Mouse (Mus musculus) adrenal gland, adult 8-10 months (tissue): ENCODE results near the gene Map3k14. TPM values are rescaled to one million over a fixed set of nuclear protein-coding genes. Genes with fewer than 3 reads are reported as not detected.
"Not testable (repeated sequence)": the region's sequence is repeated elsewhere in the genome, so short reads cannot be mapped to it uniquely, and the experiment has no call there.

Experiments used
- DNase-seq: peaks from one replicate; pipeline ENCODE4 v3.0.0; 2022
- total RNA-seq, 4 experiments: library from RNA; stranded (reverse); gene quantifications; 2 replicates each; pipeline ENCODE4 v1.2.4; 2022

The Map3k14 gene
- total RNA-seq, 4 experiments from 2014 or later = 7.1 to 11.8 (median 9.0) TPM

DNA sequence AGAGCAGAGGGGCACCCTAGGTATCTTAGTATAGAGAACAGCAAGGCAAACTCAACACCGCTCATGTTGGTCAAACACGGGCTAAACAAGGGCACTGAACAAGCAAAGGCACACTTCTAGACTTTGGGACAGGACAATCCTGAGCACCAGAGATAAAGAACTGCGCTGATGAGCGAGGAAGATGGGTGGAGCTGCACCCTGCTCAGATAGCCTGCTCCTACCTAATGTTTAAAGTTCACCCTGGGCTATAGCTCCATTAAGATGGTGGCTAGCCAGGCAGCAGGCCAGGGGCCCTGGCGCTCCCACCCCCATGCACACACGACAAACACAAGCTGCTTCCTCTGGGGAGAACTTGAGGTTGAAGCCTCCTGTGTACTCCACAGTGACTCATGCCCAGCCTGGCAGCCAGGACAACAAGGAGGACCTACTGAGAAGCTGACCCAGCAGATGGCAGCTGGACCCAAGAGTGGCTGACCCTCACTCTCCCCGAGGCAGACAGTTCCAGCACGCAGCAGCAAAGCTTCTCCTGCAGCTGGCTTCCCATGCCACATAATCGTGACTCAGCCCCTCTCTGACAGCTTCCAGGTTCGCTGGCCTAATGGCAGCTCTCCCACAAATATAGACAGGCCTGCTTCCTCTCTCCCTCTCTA lies 21.1 kb downstream of the Map3k14 start:
- DNase-seq = peak; percentile 71

DNA sequence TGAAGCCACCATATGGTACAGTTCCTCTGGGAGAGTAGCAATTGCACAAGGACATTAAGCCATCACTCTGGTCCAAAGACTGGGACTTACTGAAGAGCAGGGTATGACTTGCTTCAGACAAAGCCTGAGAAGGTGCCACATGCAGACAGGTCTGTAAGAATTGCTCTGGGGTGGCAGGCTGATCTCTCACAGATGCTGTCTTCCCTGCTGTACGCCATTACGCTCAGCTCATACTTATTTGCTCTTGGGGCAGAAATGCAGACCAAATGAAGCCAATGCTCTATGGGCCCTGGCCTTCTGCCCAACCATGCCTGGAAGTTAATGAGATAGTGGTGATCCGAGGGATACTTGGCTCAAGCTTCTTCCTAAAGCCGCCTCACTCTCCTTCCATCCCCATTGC lies 22.4 kb downstream of the Map3k14 start:
- DNase-seq = no peak

DNA sequence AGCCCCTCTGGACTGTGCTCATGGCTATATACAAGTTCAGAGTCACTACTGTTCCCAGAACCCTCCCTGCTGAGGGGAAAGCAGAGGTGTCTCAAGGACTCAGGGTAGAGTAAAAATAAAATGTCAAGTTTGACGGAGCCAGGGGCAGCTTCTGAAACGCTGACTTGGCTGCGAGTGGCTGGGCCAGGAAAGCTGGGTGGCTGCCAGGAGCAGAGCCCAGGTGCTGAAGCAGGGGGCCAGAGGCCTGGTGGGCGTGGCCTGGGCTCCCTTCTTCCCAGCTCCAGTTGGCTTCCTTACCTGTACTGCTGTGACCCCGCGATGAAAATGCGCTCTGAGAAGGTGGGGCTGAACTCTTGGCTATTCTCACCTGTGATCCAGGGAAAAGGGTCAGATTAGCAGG lies 26.5 kb downstream of the Map3k14 start:
- no peak for DNase-seq

DNA sequence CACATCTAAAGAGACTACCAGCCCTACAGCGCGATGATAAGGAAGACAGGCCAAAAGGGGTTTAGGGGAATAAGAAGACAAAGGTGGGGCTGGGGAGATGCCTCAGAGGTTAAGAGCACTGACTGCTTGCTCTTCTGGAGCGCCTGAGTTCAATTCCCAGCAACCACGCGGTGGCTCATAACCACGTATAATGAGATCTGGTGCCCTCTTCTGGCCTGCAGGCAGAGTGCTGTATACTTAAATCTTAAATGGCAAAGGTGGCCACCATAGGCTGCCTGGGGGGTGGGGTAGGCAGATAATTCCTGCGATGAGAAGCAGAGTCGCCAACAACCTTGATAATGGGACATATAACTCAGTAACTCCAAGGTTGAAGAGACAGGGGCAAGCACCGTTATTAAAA lies 29.5 kb downstream of the Map3k14 start:
- DNase-seq = no peak

DNA sequence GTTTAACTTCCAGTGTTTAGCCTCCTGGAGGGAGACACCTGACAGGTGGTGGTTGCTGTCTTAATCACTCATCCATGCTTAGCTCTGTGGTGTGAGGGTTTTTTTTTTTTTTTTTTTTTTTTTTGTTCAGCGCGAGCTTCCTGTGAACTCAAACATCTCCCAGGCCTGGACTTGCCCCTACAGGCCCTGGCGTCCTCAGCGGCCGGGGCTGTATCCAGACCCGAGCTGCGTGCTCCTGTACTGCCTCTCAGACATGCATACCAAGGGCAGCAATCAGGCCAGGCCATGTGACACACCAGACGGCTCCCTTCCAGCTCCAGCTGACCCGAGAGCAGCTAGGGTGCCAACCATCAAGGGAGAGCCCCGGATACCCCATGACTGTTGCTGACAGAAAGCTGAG lies 30.4 kb downstream of the Map3k14 start:
- DNase-seq = no peak

DNA sequence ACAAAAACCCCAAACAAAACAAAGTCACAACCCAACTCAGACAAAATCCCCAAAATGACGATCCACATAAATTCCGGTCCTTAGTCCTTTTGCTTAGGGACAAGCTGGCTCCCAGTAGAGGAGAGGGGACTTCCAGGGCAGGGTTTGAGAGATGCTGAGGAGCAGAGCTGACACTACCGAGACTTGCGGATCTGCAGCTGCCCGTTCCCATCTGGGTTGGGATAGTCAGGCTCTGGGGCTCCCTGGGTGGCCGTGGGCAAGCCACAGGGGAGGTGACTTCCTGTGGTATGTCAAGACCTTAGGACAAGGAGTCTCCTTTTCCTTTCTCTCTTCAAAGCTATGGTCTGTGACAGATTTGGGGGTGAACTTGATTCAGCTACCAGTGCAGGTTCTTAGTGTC lies 30.8 kb downstream of the Map3k14 start:
- no peak for DNase-seq

DNA sequence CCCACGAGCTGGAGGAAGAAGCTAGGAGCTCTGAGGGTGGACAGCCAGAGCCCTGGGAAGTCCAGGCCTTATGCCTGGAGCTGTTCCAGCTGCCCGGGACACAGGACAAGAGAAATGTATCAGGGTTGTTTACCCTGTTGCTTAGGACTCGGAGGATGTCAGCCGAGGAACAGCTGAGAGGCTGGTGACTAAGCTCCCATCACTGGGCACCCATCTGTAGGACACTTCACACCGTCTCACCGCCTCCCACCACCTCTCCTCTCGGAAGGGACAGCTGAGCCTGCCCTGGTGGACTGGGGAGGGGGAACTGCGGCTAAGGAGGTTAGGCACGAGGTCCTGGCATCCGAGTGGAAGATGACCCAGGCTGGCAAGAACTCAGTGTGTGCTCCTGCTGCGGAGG lies 31.6 kb downstream of the Map3k14 start:
- no peak for DNase-seq

DNA sequence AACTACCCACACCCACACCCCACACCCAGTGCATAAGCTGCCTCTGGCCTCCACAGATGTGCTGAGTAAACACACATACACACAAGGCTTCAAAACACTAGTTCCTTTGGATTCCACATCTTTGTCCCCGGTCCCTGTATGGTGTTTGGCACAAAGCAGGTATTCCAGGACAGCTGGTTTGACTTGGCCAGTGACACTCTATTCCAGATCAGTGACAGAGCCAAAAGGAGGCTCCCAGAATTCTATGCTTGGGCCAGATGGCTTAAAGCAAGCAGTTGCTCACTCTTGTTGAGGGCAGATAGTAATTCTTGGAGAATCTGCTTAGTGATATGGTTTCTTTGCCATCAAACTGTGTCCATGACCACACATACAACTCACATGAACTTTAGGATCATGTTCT lies 32.8 kb downstream of the Map3k14 start:
- no peak for DNase-seq

DNA sequence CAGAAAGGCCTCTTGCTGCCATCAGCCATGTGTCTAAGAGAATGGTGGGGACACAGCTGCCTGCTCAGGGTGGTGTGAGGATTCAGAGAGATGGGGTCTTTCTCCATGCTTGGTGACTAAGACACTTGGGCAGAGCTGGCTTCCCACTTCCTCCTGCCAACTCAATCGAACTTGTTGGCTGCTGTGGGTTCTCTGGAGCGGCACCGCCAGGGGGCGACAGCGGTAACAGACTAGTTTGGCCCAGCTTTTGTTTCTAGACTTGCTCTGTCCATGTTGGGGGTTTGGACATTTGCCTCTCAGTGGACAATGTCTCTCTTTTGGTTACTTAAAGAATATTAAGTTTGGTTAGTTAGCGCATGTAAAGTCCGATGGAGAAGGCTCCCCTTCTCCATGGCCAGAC lies 34.3 kb downstream of the Map3k14 start:
- peak; percentile 60 for DNase-seq

DNA sequence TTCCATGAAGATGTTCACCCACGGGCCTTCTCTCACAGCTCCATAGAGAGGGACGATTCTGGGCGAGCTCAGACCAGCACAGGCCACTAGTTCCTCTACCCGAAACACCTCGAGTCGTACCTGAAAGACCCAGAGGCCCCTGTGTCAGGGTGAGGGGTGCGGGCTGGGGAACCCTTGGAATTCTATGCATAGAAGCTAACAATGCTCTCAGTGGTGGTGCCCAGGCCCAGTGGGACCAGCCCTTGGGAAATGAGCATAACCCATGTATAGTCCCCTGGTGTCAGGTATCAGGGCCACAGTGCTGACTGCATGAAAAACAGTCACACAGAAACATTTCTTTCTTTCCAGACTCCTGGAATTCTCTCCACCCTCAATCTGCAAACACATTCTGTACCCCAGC lies 35.9 kb downstream of the Map3k14 start:
- no peak for DNase-seq

DNA sequence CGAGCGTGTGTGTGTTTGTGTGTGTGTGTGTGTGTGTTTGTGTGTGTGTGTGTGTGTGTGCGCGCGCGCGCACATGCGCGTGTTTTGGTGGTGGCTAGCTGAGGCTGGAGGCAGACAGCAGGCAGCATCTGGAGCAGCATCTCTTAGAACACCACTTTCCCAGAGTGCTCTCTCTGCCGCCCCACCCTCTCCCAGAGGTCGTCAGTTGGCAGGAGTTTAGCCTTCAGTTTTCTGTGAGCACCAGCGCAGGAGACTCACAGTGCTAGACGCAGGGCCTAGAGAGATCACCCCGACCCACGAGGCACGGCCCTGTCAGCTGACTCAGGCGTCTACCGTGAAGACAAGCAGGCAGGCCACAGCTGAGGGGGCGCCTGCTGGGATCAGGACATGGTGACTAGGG lies 36.6 kb downstream of the Map3k14 start:
- DNase-seq = no peak

DNA sequence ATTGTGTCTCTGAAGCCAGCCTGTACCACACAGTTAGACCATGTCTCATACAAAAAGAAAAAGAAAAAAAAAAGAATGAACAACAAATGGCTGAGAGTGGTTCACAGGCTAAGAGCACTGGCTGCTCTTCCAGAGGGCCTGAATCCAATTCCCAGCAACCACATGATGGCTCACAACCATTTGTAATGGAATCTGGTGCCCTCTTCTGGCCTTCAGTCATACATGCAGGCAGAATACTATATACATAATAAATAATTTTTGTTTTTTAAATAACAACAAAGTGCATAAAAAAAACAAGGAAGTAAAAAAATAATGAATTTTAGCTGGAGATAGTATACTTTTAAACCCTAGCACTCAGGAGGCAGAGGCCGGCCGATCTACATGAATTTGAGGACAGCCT lies 37.7 kb downstream of the Map3k14 start:
- DNase-seq = no peak

DNA sequence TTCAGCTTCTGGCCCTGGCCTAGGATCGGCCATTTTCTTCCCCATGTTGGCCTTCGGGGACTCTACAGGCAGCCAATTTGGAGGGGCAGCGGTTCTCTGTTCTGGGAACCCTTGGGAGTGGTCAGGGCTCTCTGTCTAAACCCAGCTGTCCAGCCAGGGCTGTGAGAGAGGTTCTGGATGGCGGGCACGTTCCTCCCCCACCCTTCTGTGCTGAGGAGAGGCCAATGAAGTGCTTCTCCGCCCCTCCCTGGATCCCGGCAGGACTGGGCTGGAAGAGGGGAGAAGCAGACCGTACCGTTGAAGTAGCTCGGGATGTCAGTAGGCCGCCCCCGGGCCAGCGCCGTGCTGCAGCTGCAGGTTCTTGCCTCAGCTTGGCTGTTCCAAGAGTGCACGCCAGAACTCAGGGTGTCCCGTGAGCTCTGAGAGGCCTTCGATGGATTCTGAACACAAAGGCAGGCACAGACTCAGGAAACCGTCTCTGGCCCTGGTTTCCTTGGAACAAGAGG lies 43.3 kb downstream of the Map3k14 start:
- no peak for DNase-seq

DNA sequence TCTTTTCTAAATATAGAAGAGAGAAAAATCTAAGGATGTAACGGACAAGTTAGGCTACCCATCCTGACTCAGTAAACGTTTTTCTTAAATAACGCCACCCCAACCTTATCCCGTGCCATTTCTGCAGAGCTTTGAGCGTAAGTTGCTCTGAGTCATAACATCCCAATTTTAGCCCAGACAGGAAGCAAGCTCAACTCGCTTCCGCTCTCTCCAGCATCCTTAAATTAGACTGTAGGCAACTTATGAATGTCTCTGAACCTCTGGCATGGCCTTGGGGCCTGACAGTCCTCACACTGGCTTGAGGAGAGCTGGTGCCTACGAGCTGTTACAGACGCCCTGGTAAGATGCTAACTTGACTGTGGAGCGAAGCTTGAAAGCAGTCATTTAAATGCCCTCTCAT lies 43.8 kb downstream of the Map3k14 start:
- no peak for DNase-seq

DNA sequence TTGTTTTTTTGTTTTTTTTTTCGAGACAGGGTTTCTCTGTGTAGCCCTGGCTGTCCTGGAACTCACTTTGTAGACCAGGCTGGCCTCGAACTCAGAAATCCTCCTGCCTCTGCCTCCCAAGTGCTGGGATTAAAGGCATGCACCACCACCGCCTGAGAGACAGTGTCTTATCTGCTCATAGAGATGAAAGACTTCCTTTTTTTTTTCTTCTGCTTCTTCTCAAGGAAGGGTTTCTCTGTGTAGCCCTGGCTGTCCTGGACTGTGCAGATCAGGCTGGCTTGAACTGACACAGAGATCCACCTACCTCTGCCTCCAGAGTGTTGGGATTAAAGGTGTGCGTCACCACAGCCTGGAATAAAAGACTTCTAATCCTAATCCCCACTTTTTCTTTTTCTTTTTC lies 44.6 kb downstream of the Map3k14 start:
- DNase-seq = not testable (repeated sequence)

DNA sequence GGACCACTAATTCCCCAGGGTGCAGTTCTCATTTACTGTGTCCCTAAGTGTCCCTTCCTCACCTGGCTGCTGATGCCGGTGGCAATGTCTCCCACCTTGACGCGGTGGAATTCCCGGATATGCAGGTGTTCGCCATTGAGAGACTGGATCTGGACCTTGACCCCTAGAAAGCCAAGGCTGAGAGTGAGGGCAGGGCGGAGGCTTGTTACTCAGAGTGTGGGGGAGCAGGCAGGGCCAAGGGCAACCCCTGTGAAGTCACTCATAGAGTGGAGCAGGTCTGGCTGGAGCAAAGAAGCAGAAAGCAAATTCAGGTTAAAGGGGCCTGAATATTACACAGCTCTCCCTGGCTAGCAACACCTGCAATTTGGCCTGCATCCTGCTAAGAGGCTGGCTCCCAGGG lies 45.8 kb downstream of the Map3k14 start:
- no peak for DNase-seq

DNA sequence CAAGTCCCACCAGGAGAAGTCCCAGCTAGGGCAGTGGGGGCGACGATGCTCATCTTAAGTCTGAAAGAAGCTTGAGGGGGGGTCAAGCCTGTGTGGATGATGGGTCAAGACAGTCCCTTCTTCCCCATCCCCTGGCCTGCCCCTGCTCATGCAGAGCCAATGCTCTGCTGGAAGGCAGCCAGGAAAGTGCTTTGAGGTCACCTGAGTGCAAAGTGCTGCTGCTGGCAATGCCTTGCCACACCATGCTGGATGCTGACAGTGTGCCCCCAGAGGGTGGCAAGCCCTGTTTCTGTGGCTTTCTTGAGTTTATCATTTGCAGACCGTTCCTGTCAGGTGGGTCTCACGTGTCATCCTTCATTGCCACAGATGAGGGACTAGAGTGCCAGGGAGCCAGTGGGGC lies 47.3 kb downstream of the Map3k14 start:
- DNase-seq = no peak

DNA sequence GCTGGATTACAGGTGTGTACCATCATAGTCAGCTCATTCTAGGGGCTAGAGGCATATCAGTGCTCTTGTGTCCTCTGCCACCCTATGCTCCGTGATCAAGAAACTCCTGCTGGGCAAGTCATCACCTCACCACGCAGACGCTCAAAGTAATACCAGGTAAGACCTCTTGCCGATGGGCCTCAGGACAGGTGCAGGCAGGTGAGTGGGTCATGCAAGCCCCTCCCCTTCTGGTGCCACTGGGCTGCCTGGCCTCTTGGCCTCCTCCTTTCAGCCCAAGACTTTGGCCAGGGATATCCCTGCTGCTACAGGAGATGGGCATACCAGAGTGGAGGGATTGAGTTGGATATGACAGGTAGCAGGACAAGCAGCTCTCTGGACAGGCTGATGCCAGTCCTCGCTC lies 48.0 kb downstream of the Map3k14 start:
- no peak for DNase-seq

DNA sequence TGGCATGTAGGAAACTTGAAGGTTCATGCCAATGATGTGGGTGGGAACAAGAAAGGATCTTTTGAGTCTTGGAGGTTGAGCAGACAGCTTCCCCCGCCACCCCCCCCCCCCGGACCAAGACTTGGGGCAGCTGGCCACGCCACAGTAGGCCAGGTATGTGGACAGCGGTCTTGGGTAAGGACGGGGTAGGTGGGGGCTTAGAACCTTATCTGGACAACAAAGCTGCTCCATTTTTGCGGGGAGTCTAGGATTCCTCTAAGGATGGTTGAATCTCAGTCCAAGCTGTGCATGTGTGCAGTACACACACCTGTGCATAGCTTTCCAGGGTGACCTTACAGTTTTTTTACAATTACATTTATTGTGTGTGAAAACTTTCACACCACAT lies 48.8 kb downstream of the Map3k14 start:
- no peak for DNase-seq

DNA sequence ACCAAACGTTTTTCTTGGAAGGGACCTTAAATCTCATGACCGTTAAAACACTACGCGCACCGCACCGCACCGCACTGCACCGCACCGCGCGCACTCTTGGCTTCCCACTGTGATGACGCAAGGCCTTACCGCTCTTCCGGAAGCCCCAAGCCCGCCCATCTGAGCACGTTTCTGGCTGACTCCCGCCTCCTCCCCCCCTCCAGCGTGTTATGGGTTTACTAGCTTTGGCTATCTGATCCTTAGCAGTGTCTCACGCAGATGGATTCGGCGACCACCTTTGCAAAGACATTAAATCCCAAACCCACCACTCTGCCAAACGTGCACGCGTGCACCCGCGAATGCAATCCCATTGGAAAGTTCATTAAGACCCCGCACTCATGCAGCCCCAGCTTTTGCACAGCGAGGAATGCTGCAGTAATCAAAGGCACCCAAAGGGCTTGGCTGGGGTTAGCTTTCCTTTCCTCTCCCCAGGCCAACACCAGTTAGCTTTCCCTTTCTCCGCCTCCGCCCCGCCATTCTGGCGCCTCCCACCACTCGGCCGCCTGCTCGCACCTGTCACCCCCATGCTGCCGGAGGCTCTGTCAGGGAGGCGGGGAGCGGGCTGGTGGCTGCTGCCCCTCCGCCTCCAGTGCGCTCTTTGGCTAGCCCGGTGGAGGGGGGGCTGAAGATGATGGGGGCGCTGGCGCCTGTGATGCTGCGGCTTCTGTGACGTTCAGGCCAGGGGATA lies 49.3 kb downstream of the Map3k14 start, which contains the start of gene Spata32:
Gene Spata32, minus strand, starts transcription at position 643 of the 727 bp plus-strand sequence.
- DNase-seq = peak; percentile 53

DNA sequence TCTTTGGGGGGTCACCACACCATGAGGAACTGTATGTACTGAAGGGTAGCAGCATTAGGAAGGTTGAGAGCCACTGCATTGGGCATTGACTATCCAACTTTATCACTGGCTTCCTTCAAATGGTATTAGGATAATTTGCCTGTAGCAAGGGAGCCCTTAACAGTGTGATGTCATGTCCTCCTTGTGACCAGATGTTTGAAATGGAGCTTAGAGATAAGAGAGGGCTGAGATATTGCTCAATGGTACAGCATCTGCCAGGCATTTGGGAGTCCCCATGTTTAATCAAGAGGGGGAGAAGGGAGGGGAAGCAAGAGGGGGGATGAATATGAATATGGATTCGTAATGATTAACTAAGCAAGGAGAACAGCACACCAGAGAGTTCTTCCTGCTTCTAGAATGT lies 51.9 kb downstream of the Map3k14 start:
- no peak for DNase-seq

DNA sequence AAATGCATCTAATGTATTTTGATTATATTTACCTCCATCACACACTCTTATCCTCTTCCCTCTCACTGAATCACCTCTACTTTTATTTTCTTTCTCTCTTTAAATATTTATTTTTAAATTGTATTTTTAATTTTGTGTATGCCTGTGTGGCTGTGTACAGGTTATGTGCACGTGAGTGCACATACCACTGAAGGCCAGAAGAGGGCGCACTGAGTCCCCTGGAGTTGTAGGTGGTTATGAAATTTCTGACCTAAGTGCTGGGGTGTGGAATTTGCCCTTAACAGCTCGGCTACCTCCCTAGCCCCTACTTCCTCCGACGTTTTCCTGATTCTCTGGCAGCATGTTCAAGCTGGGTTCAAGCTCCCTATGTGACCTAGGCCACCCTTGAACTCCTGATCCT lies 53.6 kb downstream of the Map3k14 start:
- DNase-seq = no peak

DNA sequence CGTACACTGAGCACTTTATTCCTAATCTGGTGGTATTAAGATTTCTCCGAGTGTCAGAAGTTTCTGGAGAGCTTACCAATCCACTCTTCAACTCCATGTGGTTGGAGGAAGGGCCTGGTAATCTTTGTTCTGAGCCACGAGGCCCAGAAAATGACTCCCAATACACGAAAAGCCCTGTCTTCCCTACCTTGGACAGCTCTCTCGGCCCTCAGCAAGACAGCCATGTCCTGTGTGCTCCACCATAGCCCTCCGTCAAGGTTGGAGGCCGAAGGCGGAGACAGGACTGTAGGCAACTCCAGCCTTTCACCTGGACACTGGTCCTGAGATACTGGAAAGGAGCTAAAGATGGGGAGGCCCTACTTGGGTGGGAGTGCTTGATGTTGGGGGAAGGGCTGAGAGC lies 57.0 kb downstream of the Map3k14 start:
- no peak for DNase-seq

DNA sequence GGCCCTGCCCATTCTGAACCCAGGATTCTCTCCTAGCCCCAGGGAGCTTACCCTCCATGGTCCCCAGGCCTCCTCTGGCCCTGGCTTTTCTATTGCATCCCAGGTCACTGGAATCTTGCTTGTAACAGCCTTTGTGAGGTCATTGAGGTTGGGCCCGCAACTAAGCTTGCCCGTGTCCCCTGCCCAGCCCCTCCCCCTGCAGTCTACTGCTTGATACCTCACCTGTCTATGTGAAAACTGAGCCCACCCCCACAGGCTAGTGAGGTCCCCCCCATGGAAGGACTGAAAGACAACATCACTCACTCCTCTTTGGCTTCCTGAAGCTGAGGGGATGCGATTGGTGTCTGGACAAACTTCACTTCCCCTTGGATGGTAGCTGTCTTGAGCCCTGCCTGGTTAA lies 58.8 kb downstream of the Map3k14 start, which contains the start of gene 1700023F06Rik:
Gene 1700023F06Rik, minus strand, starts transcription at position 101 of the 400 bp plus-strand sequence.
- no peak for DNase-seq
